Mouse (Mus musculus): ENCODE measurements at regions not wholly inside any gene's neighbourhood (a gene's known extent, or its start where the extent isn't known, plus 50 kb on each side); places are given as distances from the start of the nearest gene placed in this dataset.

DNA sequence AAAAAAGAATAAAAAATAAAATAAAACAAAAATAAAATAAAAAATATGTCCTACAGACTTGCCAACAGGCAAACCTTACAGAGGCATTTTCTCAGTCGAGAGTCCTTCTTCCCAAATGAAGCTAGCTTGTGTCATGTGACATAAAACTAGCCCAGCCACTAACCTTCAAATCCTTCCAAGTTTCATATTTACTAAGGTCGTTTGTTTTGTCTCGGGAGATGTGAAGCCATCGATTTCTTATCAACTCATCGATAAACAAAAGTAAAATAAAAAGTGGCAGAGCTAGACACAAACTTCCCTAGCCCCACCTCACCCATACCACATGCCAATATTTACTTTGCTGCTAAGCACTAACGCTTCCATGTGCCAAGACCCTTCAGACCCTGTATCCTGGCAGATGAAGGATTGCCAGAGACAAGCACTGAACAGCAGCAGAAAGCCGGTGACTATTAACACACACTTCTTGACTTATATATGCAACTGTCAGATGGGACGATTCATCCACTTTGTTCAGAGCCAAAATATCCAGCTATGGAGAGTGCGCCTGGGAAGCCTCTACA, 79.9 kb upstream of the Klf9 start:
- Histone ChIP-seq H3K9ac (replicated peaks; ENCODE audit: low read depth, low read length) (no peak overlapping the region), H3K4me3 (ENCODE audit: low read depth, low read length) (no peak overlapping the region), H3K27me3 (ENCODE audit: control insufficient read depth, insufficient read depth, low read length) (no peaks in the 10 kb centered on the region), H3K36me3 (ENCODE audit: control insufficient read depth, insufficient read depth, low read length) (no peaks in the 10 kb centered on the region), H3K27ac (ENCODE audit: low read length) (no peak overlapping the region), H3K4me2 (replicated peaks; ENCODE audit: low read depth, low read length) (no peak overlapping the region), H3K9me3 (ENCODE audit: control insufficient read depth, low read depth, low read length) (no peaks in the 10 kb centered on the region), H3K4me1 (ENCODE audit: control insufficient read depth, insufficient read depth, low read length) (peaks cover 12% of the 10 kb centered on the region)
- ATAC-seq (ENCODE audit: insufficient number of reproducible peaks, insufficient read depth, low FRiP score, low read depth): no peak
- 31% methylated on average over 9 of the region's 9 CpGs for WGBS

DNA sequence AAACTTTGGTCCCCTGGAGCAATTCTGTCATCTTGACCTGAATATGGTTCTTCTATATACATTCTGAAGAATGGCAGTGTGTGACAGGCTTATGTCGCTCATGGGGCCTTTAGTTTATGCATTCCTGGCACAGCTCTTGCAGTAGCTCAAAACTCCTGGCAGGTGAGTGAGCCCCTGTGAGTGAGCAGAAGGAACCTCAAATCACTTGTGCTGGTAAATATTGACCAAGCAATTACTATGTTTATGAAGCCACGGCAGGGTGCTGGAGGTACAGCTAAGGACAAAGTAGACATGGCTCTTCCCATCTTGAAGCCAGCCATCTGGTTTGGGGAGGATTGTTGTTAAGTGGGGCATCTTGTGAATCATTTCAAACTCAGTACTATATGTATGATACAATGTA, 79.1 kb upstream of the Klf9 start:
- WGBS: 36% methylated on average over 2 of the region's 2 CpGs
- Histone ChIP-seq H3K4me3 (ENCODE audit: low read depth, low read length) (no peak overlapping the region), H3K27ac (ENCODE audit: low read length) (no peak overlapping the region), H3K36me3 (ENCODE audit: control insufficient read depth, insufficient read depth, low read length) (no peaks in the 10 kb centered on the region), H3K27me3 (ENCODE audit: control insufficient read depth, insufficient read depth, low read length) (no peaks in the 10 kb centered on the region), H3K9me3 (ENCODE audit: control insufficient read depth, low read depth, low read length) (no peaks in the 10 kb centered on the region), H3K4me2 (replicated peaks; ENCODE audit: low read depth, low read length) (no peak overlapping the region), H3K4me1 (ENCODE audit: control insufficient read depth, insufficient read depth, low read length) (peaks cover 12% of the 10 kb centered on the region), H3K9ac (replicated peaks; ENCODE audit: low read depth, low read length) (no peak overlapping the region)
- ATAC-seq (ENCODE audit: insufficient number of reproducible peaks, insufficient read depth, low FRiP score, low read depth): no peak

DNA sequence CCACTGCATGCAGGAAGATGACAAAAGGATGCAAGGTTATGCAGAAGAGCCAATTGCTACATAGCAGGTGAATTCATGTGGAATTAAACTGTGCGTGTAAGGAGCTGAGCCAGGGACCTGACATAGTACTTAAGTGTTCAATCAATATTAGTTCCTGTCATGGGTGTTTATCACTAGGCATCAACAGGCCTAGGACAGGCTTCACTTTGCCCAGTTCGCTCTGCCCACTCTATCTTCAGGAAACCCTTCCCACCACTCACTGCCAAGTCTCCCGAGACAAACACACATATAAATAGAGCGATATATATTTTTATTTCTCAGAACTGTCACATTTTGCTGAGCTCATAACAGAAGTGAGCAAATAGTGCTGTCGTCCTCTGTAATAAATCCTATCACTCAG, 78.2 kb upstream of the Klf9 start:
- Histone ChIP-seq H3K36me3 (ENCODE audit: control insufficient read depth, insufficient read depth, low read length) (no peaks in the 10 kb centered on the region), H3K4me3 (ENCODE audit: low read depth, low read length) (no peak overlapping the region), H3K27ac (ENCODE audit: low read length) (no peak overlapping the region), H3K9ac (replicated peaks; ENCODE audit: low read depth, low read length) (no peak overlapping the region), H3K4me1 (ENCODE audit: control insufficient read depth, insufficient read depth, low read length) (peaks cover 8% of the 10 kb centered on the region), H3K4me2 (replicated peaks; ENCODE audit: low read depth, low read length) (no peak overlapping the region), H3K27me3 (ENCODE audit: control insufficient read depth, insufficient read depth, low read length) (no peaks in the 10 kb centered on the region), H3K9me3 (ENCODE audit: control insufficient read depth, low read depth, low read length) (no peaks in the 10 kb centered on the region)
- WGBS: 73% methylated on average over 5 of the region's 5 CpGs
- no peak for ATAC-seq (ENCODE audit: insufficient number of reproducible peaks, insufficient read depth, low FRiP score, low read depth)

DNA sequence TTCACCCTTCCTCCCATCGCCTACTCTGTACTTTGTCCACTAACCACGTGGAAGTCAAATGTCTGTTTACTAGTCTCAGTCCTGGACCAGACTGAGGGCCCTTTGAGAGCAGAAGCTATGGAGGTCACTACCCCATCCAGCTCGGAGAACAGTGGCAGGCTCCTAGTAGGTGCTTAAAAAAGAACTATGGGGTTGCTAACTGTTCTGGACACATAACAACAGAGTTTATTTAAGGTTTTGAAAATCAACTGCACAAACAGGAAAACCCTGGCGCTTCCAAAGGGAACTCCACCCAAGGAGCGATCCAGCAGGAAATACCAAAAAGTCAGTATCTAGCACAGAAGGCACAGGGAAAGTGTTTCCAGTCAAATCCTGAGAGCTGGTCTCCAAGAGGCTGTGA, 75.5 kb upstream of the Klf9 start:
- ATAC-seq (ENCODE audit: insufficient number of reproducible peaks, insufficient read depth, low FRiP score, low read depth): no peak
- 79% methylated on average over 5 of the region's 5 CpGs for WGBS

DNA sequence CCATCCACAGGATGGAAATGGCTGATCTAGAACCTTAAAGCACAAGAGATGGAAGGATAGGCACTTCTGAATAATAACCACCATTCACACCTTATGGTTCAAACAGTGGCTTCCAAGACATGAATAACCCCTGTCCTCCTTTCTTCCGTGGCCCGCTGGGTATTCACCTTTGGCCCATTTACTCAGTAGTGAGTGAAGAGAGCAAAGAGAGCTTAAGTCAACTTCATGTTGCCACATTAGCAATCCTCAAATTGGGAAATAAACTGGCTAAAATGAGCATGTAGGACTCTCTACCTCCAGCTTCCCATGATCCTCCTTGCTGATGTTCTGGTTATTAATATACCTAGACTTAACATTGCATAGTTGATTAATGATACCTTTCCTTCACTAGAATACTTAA, 74.3 kb upstream of the Klf9 start:
- Histone ChIP-seq H3K9ac (replicated peaks; ENCODE audit: low read depth, low read length) (no peak overlapping the region), H3K36me3 (ENCODE audit: control insufficient read depth, insufficient read depth, low read length) (no peaks in the 10 kb centered on the region), H3K4me3 (ENCODE audit: low read depth, low read length) (no peak overlapping the region), H3K27me3 (ENCODE audit: control insufficient read depth, insufficient read depth, low read length) (no peaks in the 10 kb centered on the region), H3K27ac (ENCODE audit: low read length) (no peak overlapping the region), H3K4me2 (replicated peaks; ENCODE audit: low read depth, low read length) (no peak overlapping the region), H3K4me1 (ENCODE audit: control insufficient read depth, insufficient read depth, low read length) (no peaks in the 10 kb centered on the region), H3K9me3 (ENCODE audit: control insufficient read depth, low read depth, low read length) (no peaks in the 10 kb centered on the region)
- no peak for ATAC-seq (ENCODE audit: insufficient number of reproducible peaks, insufficient read depth, low FRiP score, low read depth)
- 95% methylated on average over 2 of the region's 2 CpGs for WGBS

More for the DNA sequence above, 75.5 kb upstream of the Klf9 start:
- no peaks in the 10 kb centered on the region for H3K36me3 ChIP-seq (ENCODE audit: control insufficient read depth, insufficient read depth, low read length)
- no peaks in the 10 kb centered on the region for H3K4me1 ChIP-seq (ENCODE audit: control insufficient read depth, insufficient read depth, low read length)
- no peaks in the 10 kb centered on the region for H3K9me3 ChIP-seq (ENCODE audit: control insufficient read depth, low read depth, low read length)
- H3K27ac ChIP-seq (ENCODE audit: low read length): no peak overlapping the region
- H3K4me2 ChIP-seq (replicated peaks; ENCODE audit: low read depth, low read length): no peak overlapping the region
- H3K4me3 ChIP-seq (ENCODE audit: low read depth, low read length): no peak overlapping the region
- H3K27me3 ChIP-seq (ENCODE audit: control insufficient read depth, insufficient read depth, low read length): no peaks in the 10 kb centered on the region
- H3K9ac ChIP-seq (replicated peaks; ENCODE audit: low read depth, low read length): no peak overlapping the region

DNA sequence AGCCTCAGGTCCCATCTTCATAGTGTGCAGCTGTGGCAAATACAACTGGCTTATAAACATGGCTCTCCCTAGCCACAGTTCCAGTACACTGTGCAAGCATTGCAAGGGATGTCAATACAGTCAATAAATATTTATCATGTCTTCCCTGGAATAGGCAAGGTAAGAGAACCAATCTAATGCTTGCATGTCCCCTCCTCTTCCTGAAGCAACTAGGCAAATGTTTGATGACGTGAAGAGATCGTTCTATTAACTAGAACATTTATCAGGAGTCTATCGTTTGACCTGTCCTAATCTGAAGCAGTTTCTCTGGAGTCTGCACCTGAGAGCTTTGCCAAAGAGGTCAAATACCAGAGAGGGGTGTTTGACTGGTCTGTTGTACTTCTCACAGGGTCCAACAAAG, 72.4 kb upstream of the Klf9 start:
- ATAC-seq (ENCODE audit: insufficient number of reproducible peaks, insufficient read depth, low FRiP score, low read depth): no peak
- WGBS: 68% methylated on average over 3 of the region's 3 CpGs
- Histone ChIP-seq H3K27me3 (ENCODE audit: control insufficient read depth, insufficient read depth, low read length) (no peaks in the 10 kb centered on the region), H3K4me1 (ENCODE audit: control insufficient read depth, insufficient read depth, low read length) (no peaks in the 10 kb centered on the region), H3K27ac (ENCODE audit: low read length) (no peak overlapping the region), H3K9ac (replicated peaks; ENCODE audit: low read depth, low read length) (no peak overlapping the region), H3K36me3 (ENCODE audit: control insufficient read depth, insufficient read depth, low read length) (no peaks in the 10 kb centered on the region), H3K9me3 (ENCODE audit: control insufficient read depth, low read depth, low read length) (no peaks in the 10 kb centered on the region), H3K4me2 (replicated peaks; ENCODE audit: low read depth, low read length) (no peak overlapping the region), H3K4me3 (ENCODE audit: low read depth, low read length) (no peak overlapping the region)

DNA sequence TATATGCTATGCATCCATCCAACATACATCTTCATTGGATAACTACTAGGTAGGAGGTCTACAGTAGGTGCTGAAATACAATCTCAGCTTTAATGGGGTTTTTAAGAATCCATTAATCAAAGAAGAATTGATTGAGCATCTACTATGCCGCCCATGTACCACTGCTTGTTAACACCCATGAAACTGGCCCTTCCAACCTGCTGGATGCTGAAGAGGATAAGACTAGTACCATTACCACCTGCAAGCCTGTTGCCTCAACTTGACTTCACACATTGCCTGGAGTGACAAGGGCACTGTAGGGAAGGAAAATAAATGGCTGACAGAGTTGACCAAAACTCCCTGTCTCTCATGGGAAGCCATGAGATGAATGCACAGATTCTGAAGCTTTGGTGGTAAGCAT, 71.4 kb upstream of the Klf9 start:
- H3K4me3 ChIP-seq (ENCODE audit: low read depth, low read length): no peak overlapping the region
- H3K36me3 ChIP-seq (ENCODE audit: control insufficient read depth, insufficient read depth, low read length): no peaks in the 10 kb centered on the region
- H3K27ac ChIP-seq (ENCODE audit: low read length): no peak overlapping the region
- no peak overlapping the region for H3K4me2 ChIP-seq (replicated peaks; ENCODE audit: low read depth, low read length)
- no peak for ATAC-seq (ENCODE audit: insufficient number of reproducible peaks, insufficient read depth, low FRiP score, low read depth)
- WGBS: 83% methylated on average over 1 of the region's 1 CpGs
- no peak overlapping the region for H3K9ac ChIP-seq (replicated peaks; ENCODE audit: low read depth, low read length)
- no peaks in the 10 kb centered on the region for H3K27me3 ChIP-seq (ENCODE audit: control insufficient read depth, insufficient read depth, low read length)
- no peaks in the 10 kb centered on the region for H3K4me1 ChIP-seq (ENCODE audit: control insufficient read depth, insufficient read depth, low read length)
- H3K9me3 ChIP-seq (ENCODE audit: control insufficient read depth, low read depth, low read length): no peaks in the 10 kb centered on the region

DNA sequence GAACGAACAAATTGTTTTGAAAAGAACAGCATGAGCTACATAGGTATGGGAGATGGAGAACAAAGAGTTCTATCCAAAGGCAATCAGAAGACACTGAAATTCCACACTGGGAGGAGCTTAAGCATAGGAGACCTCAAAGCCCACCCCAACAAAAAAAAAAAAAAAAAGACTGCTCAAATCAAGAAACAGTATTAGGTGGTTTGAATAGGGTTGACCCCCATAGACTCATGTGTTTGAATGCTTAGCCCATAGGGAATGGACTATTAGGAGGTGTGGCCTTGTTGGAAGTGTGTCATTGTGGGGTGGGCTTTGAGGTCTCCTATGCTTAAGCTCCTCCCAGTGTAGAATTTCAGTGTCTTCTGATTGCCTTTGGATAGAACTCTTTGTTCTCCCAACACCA, 70.0 kb upstream of the Klf9 start:
- no peak overlapping the region for H3K4me3 ChIP-seq (ENCODE audit: low read depth, low read length)
- no peak overlapping the region for H3K9ac ChIP-seq (replicated peaks; ENCODE audit: low read depth, low read length)
- H3K36me3 ChIP-seq (ENCODE audit: control insufficient read depth, insufficient read depth, low read length): no peaks in the 10 kb centered on the region
- no peaks in the 10 kb centered on the region for H3K27me3 ChIP-seq (ENCODE audit: control insufficient read depth, insufficient read depth, low read length)
- H3K27ac ChIP-seq (ENCODE audit: low read length): no peak overlapping the region
- no peaks in the 10 kb centered on the region for H3K4me1 ChIP-seq (ENCODE audit: control insufficient read depth, insufficient read depth, low read length)
- 79% methylated on average over 1 of the region's 1 CpGs for WGBS
- no peak overlapping the region for H3K4me2 ChIP-seq (replicated peaks; ENCODE audit: low read depth, low read length)
- ATAC-seq (ENCODE audit: insufficient number of reproducible peaks, insufficient read depth, low FRiP score, low read depth): no peak
- no peaks in the 10 kb centered on the region for H3K9me3 ChIP-seq (ENCODE audit: control insufficient read depth, low read depth, low read length)
